Mouse (Mus musculus) midbrain, embryonic 10.5 days (tissue): ENCODE measurements at regions not wholly inside any gene's neighbourhood (a gene's known extent, or its start where the extent isn't known, plus 50 kb on each side); places are given as distances from the start of the nearest gene placed in this dataset.
A peak's percentile ranks its signal among the peaks of the same experiment; 100 is the strongest.

ENCODE experiments used
- DNase-seq: peaks from one replicate; pipeline ENCODE4 v3.0.0-alpha.2; 2017; ENCODE audit warnings: low spot score
- H3K27ac ChIP-seq: fragments of 300-500 bp; sonication (generic); replicated peaks from 2 replicates; pipeline ENCODE4 v1.5.1; 2016; ENCODE audit warnings: mild to moderate bottlenecking
- H3K27me3 ChIP-seq: fragments of 300-500 bp; sonication (generic); 2 replicates; pipeline ENCODE4 v1.6.1; 2016; ENCODE audit warnings: low read depth, mild to moderate bottlenecking; ENCODE audit not compliant: poor library complexity, severe bottlenecking
- H3K36me3 ChIP-seq: fragments of 300-500 bp; sonication (generic); 2 replicates; pipeline ENCODE4 v1.6.1; 2016; ENCODE audit warnings: mild to moderate bottlenecking, moderate library complexity
- H3K4me1 ChIP-seq: fragments of 300-500 bp; sonication (generic); 2 replicates; pipeline ENCODE4 v1.6.1; 2016
- H3K4me3 ChIP-seq: fragments of 300-500 bp; sonication (generic); 2 replicates; pipeline ENCODE4 v1.5.1; 2016; ENCODE audit warnings: mild to moderate bottlenecking, moderate library complexity
- H3K9me3 ChIP-seq: fragments of 300-500 bp; sonication (generic); replicated peaks from 2 replicates; pipeline ENCODE4 v1.6.1; 2016; ENCODE audit warnings: mild to moderate bottlenecking
- WGBS: fragments of 180-500 bp; shearing (Covaris S2); methylation state at CpG from one replicate; pipeline ENCODE4 v1.1.7; 2016; 5-methylcytosine and 5-hydroxymethylcytosine counted together

GRCm38 (mm10) chr7:66593619-66594018 lies 95.8 kb downstream of the Asb7 start:
- DNase-seq: no peak
- H3K9me3 ChIP-seq: no peaks in the 10 kb centered on the region
- no peak overlapping the region for H3K27ac ChIP-seq
- no peaks in the 10 kb centered on the region for H3K36me3 ChIP-seq
- H3K4me3 ChIP-seq: no peak overlapping the region
- H3K4me1 ChIP-seq: no peaks in the 10 kb centered on the region
- 87% methylated on average over 3 of the region's 3 CpGs for WGBS
- H3K27me3 ChIP-seq: no peaks in the 10 kb centered on the region

DNA sequence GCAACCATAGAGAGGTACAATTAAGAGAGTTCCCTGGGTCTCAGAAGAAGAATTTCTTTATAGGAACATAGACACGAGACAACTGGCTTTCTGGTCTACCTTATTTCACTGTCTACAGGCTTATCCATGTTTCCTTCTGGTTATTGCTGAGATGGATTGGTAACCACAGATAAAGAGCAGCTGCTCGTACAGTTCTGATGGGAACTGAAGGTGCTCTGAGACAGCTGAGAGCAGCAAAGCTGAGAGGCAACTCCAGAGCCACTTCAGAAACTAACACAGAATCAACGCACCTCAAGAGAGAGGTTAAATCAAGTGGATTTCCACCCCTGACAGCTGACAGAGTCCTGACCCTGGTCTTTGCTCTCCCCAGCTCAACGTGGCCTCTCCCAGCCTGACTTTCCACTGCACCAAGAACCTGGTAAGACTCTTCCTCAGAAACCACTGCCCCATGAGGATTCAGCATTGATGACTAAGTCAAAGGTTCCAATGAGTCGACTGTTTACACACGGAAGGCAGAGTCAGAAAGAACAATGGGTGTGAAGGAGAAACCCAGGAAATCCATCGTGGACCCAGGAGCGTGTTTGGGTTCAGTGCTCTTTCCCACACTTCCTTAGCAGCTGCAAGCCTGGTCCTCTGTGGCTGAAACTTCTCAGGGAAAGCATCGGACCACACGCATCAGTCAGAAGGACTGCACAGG lies 97.7 kb downstream of the Asb7 start:
- WGBS: 87% methylated on average over 10 of the region's 10 CpGs
- no peak for DNase-seq
- Histone ChIP-seq H3K36me3 (no peaks in the 10 kb centered on the region), H3K27me3 (no peaks in the 10 kb centered on the region), H3K9me3 (no peaks in the 10 kb centered on the region), H3K27ac (no peak overlapping the region), H3K4me1 (no peaks in the 10 kb centered on the region), H3K4me3 (no peak overlapping the region)

DNA sequence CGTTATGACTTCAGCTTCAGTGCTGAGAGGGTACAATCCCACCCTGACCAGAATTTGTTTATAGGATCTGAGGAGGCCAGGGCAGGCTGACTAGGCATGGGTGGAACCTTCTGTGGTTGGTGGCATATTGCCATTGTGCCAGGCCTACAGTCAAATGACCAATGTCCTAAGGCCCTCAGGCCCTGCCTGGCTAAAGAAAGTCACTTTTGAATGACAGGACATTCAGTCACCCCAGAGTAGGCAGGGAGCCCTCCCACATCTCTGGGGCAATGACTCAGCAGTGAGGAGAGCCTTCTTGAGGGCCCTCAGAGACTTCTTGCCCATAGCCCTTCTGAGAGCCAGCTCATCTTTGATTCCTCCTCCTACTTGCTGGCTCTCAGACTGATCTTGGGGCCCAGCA lies 102.9 kb downstream of the Asb7 start:
- no peak overlapping the region for H3K4me3 ChIP-seq
- no peak overlapping the region for H3K27ac ChIP-seq
- no peaks in the 10 kb centered on the region for H3K9me3 ChIP-seq
- 93% methylated on average over 1 of the region's 1 CpGs for WGBS
- no peak for DNase-seq
- H3K36me3 ChIP-seq: no peaks in the 10 kb centered on the region
- no peaks in the 10 kb centered on the region for H3K4me1 ChIP-seq
- H3K27me3 ChIP-seq: no peaks in the 10 kb centered on the region

DNA sequence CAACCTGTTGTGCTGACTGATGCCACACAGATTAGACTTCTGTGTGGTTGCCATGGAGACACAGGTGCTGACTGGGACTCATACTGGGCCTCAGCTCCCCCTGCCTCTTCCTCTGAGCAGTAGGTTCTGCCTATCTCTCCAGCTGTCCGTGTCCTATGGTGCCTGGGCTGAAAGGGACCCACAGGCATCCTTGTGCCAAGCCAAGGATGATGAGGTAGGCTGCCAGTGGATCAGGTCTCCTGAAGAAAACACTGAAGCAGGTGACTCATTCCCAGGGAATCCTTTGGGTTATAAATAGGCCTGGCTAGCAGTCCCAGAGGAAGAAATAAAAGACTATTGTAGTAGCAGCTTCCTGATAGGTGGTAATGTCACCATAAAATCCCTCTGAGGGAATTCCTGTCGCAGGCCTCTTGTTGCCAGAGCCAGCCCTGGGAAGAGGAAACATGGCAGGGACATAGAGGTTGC lies 108.7 kb downstream of the Asb7 start:
- Histone ChIP-seq H3K4me1 (no peaks in the 10 kb centered on the region), H3K9me3 (no peaks in the 10 kb centered on the region), H3K36me3 (no peaks in the 10 kb centered on the region), H3K27ac (no peak overlapping the region), H3K4me3 (no peak overlapping the region), H3K27me3 (no peaks in the 10 kb centered on the region)
- 54% methylated on average over 2 of the region's 2 CpGs for WGBS
- no peak for DNase-seq

- Histone ChIP-seq H3K4me3 (no peak overlapping the region), H3K27ac (no peak overlapping the region), H3K36me3 (no peaks in the 10 kb centered on the region), H3K9me3 (no peaks in the 10 kb centered on the region), H3K27me3 (no peaks in the 10 kb centered on the region), H3K4me1 (no peaks in the 10 kb centered on the region)
- WGBS: 90% methylated on average over 7 of the region's 7 CpGs
- no peak for DNase-seq
Observed at GRCm38 (mm10) chr7:66576261-66576660, 113.1 kb downstream of the Asb7 start.

DNA sequence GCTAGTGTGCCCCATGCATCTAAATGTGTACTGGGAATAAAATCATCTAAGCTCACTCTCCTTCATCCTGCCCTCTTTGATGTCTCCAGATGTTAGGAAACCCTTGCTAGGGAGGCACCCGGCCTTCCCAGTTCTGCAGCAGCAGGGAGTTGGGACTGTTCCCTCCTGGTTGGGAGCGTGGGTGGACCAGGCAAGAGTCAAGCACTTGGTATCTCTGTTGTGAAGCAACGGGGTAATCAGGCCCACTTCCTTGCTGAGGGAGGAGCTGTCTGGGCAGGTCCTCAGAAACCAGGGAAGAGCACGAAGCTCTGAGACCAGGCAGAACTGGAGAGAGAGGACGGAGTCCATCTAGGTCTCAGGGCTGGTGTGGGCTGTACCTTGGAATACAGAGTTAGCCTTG lies 117.9 kb downstream of the Asb7 start:
- no peaks in the 10 kb centered on the region for H3K27me3 ChIP-seq
- no peak overlapping the region for H3K4me3 ChIP-seq
- H3K9me3 ChIP-seq: no peaks in the 10 kb centered on the region
- no peak for DNase-seq
- H3K4me1 ChIP-seq: no peaks in the 10 kb centered on the region
- no peak overlapping the region for H3K27ac ChIP-seq
- 80% methylated on average over 5 of the region's 5 CpGs for WGBS
- no peaks in the 10 kb centered on the region for H3K36me3 ChIP-seq

GRCm38 (mm10) chr7:66547694-66548093 lies 120.4 kb upstream of the Aldh1a3 start:
- DNase-seq: no peak
- 92% methylated on average over 11 of the region's 11 CpGs for WGBS
- H3K36me3 ChIP-seq: no peaks in the 10 kb centered on the region
- H3K4me3 ChIP-seq: no peak overlapping the region
- no peak overlapping the region for H3K27ac ChIP-seq
- no peaks in the 10 kb centered on the region for H3K4me1 ChIP-seq
- H3K27me3 ChIP-seq: no peaks in the 10 kb centered on the region
- no peaks in the 10 kb centered on the region for H3K9me3 ChIP-seq

DNA sequence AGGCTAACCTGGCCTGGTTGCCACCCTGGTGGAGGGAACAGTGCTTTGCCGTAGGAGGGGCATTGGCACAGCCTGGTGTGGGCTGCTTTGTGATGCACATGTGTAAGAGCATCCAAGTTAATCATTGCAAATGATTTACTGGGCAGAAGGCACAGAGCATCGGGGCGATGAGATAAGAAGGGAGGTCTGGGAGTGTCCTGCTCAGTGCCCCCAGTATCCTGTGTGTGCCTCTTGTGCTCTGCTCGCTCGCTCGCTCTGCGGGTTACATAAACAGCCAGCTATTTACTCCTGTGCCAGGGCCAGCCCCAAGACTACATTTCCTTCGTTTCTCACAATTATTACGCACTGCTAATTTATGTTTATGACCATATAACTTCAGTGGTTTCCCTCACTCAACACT lies 117.9 kb upstream of the Aldh1a3 start:
- H3K27ac ChIP-seq: no peak overlapping the region
- no peaks in the 10 kb centered on the region for H3K36me3 ChIP-seq
- DNase-seq: no peak
- no peak overlapping the region for H3K4me3 ChIP-seq
- H3K9me3 ChIP-seq: no peaks in the 10 kb centered on the region
- 88% methylated on average over 9 of the region's 9 CpGs for WGBS
- no peaks in the 10 kb centered on the region for H3K27me3 ChIP-seq
- H3K4me1 ChIP-seq: no peaks in the 10 kb centered on the region

DNA sequence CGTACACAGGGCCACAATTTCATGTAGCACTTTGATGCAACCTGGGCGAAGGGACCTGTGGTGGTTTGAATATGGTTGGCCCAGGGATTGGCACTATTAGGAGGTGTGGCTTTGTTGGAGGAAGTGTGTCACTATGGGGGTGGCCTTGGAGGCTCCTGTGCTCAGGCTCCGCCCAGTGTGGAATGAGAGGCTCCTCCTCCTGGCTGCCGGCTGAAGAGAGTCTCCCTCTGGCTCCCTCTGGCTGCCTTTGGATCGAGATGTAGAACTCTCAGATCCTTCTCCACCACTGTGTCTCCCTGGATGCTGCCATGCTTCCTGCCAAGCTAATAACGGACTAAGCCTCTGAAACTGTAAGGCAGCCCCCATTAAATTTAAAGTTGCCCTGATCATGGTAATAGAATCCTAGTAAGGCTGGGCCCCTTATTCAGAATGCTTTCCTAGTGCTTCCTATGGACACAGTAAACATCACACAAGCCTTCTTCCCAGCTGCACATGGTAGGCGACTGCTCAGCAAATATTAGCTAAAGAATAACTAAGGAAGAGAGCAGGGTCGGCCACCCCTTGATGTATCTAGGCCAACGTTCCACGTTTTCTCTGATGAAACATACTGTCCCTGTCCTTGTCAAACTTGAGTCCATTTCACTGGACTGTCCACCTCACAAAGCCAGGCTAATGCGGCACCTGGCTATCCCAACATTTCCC lies 117.2 kb upstream of the Aldh1a3 start:
- 81% methylated on average over 11 of the region's 11 CpGs for WGBS
- no peaks in the 10 kb centered on the region for H3K4me1 ChIP-seq
- no peaks in the 10 kb centered on the region for H3K27me3 ChIP-seq
- no peaks in the 10 kb centered on the region for H3K9me3 ChIP-seq
- H3K27ac ChIP-seq: no peak overlapping the region
- no peak for DNase-seq
- no peaks in the 10 kb centered on the region for H3K36me3 ChIP-seq
- no peak overlapping the region for H3K4me3 ChIP-seq

DNA sequence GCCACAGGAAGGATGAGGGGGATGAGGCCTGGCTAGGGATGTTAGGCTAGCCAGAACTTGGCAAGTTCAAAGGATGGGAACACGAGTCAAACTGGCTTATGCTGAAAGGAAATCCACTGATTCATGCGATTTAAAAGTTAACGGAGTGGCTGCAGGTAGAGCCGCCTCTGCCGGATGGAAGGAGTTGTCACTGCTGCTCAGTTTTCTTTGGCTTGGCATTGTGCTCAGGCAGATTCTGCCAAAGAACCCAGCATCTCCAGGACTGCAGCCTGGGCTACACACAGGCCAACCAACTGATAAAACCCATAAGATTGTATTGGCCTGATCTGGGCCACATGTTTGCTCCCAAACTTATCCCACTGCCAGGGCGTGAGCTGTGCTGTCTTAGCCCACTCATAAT lies 105.3 kb upstream of the Aldh1a3 start:
- DNase-seq: peak; percentile 6
- H3K27ac ChIP-seq: no peak overlapping the region
- H3K9me3 ChIP-seq: no peaks in the 10 kb centered on the region
- 87% methylated on average over 6 of the region's 6 CpGs for whole genome bisulfite sequencing
- no peak overlapping the region for H3K4me3 ChIP-seq
- no peaks in the 10 kb centered on the region for H3K27me3 ChIP-seq
- no peaks in the 10 kb centered on the region for H3K36me3 ChIP-seq
- no peaks in the 10 kb centered on the region for H3K4me1 ChIP-seq

DNA sequence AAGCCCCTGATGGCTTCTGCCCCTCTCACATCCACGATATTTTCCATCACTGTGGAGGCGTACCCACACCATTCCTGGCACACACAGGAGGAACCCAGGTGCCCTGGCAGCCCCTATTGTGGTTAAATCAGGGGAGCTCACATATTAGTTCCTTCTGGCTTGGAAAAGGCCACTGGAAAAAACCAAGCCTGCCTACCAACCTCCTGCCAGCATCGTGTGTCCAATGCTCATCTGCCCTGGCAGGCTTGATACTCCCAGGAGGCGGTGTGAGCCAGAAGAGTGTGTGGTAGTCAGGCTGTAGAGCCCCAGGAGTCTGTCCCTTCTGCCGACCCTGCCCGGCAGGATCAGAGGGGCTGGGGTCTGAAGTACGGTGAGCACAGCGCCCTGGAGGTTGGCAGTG lies 104.7 kb upstream of the Aldh1a3 start:
- 86% methylated on average over 8 of the region's 8 CpGs for WGBS
- H3K27ac ChIP-seq: no peak overlapping the region
- no peaks in the 10 kb centered on the region for H3K4me1 ChIP-seq
- H3K36me3 ChIP-seq: no peaks in the 10 kb centered on the region
- peak; percentile 9 for DNase-seq
- H3K27me3 ChIP-seq: no peaks in the 10 kb centered on the region
- H3K4me3 ChIP-seq: no peak overlapping the region
- no peaks in the 10 kb centered on the region for H3K9me3 ChIP-seq

GRCm38 (mm10) chr7:66531111-66531510 lies 103.8 kb upstream of the Aldh1a3 start:
- no peak overlapping the region for H3K4me3 ChIP-seq
- WGBS: 78% methylated on average over 7 of the region's 7 CpGs
- no peaks in the 10 kb centered on the region for H3K9me3 ChIP-seq
- H3K27ac ChIP-seq: no peak overlapping the region
- H3K27me3 ChIP-seq: no peaks in the 10 kb centered on the region
- H3K4me1 ChIP-seq: no peaks in the 10 kb centered on the region
- peak; percentile 2 for DNase-seq
- H3K36me3 ChIP-seq: no peaks in the 10 kb centered on the region

DNA sequence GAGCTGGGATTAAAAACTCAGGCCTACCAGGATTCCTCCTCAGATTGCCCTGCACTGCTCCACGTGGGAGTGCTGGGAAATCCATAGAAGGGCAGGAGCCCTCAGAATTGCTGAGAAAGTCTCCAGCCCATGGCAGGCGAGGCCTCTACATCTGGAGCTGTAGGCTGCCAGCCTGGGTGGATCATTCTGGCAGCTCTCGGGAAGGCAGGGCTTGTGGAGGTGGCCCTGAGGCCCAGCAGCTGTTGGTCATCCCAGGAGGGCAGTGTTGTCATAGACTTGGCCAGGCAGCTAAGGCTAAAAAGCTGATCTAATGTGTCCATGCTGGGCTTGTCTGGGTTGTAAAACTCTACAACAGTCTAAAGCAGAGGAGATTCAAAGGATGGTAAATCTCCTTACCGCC lies 101.6 kb upstream of the Aldh1a3 start:
- no peak overlapping the region for H3K4me3 ChIP-seq
- H3K27me3 ChIP-seq: no peaks in the 10 kb centered on the region
- H3K4me1 ChIP-seq: no peaks in the 10 kb centered on the region
- WGBS: 84% methylated on average over 4 of the region's 4 CpGs
- H3K27ac ChIP-seq: no peak overlapping the region
- H3K9me3 ChIP-seq: no peaks in the 10 kb centered on the region
- H3K36me3 ChIP-seq: no peaks in the 10 kb centered on the region
- peak; percentile 10 for DNase-seq
